Mouse (Mus musculus): ENCODE measurements at regions not wholly inside any gene's neighbourhood (a gene's known extent, or its start where the extent isn't known, plus 50 kb on each side); places are given as distances from the start of the nearest gene placed in this dataset.

GRCm38 (mm10) chr13:44411781-44412496, 317.3 kb upstream of the Jarid2 start:
- TF ChIP-seq POLR2A (IDR thresholded peaks at IDR 0.05; ENCODE audit: low read depth, low read length): no peak
- TF ChIP-seq CTCF (IDR thresholded peaks at IDR 0.05; ENCODE audit: extremely low read depth, insufficient read length, insufficient replicate concordance, low read depth, low read length): no peak

Measured in small intestine, adult 2 months (tissue).